Mouse (Mus musculus) myocyte (in vitro differentiated cells): ENCODE results near the gene Tmem132d. TPM values are rescaled to one million over a fixed set of nuclear protein-coding genes. Genes with fewer than 3 reads are reported as not detected.

Experiments
- H3K27me3 ChIP-seq: one replicate; pipeline ENCODE4 v1.6.1; 2011; ENCODE audit not compliant: control insufficient read depth, insufficient read depth, insufficient read length
- H3K36me3 ChIP-seq: one replicate; pipeline ENCODE4 v1.6.1; 2011; ENCODE audit not compliant: control insufficient read depth, insufficient read depth
- H3K4me2 ChIP-seq: one replicate; pipeline ENCODE4 v1.6.1; 2011; ENCODE audit warnings: low read depth, control low read depth
- H3K4me3 ChIP-seq: one replicate; pipeline ENCODE4 v1.5.1; 2011; ENCODE audit warnings: mild to moderate bottlenecking, control low read depth, moderate library complexity
- H3K79me2 ChIP-seq: one replicate; pipeline ENCODE4 v1.6.1; 2011; ENCODE audit not compliant: control insufficient read depth, insufficient read depth
- H3ac ChIP-seq: one replicate; pipeline ENCODE4 v1.6.1; 2011; ENCODE audit not compliant: control insufficient read depth, insufficient read length
- CEBPB ChIP-seq: IDR thresholded peaks from 2 replicates; pipeline ENCODE4 v1.6.1; 2011; ENCODE audit warnings: mild to moderate bottlenecking, moderate library complexity; ENCODE audit not compliant: poor library complexity, insufficient read depth, severe bottlenecking
- E2F4 ChIP-seq: IDR thresholded peaks from one replicate; pipeline ENCODE4 v1.6.1; 2011; ENCODE audit warnings: mild to moderate bottlenecking, control low read depth, moderate library complexity; ENCODE audit not compliant: insufficient read depth
- MAX ChIP-seq: IDR thresholded peaks from one replicate; pipeline ENCODE4 v1.6.1; 2011; ENCODE audit warnings: low read depth, mild to moderate bottlenecking, control low read depth
- MYOD1 ChIP-seq, 3 experiments: IDR thresholded peaks; one replicate each; pipeline ENCODE4 v1.6.1; 2011; ENCODE audit warnings: control low read depth in 2 of 3, low read depth in 2 of 3, mild to moderate bottlenecking in 2 of 3, moderate library complexity in 1 of 3; ENCODE audit not compliant: insufficient read length in 2 of 3, control insufficient read depth in 1 of 3
- MYOG ChIP-seq, 3 experiments: IDR thresholded peaks; one replicate each; pipeline ENCODE4 v1.6.1; 2011; ENCODE audit warnings: control low read depth in 2 of 3, low read depth in 2 of 3, mild to moderate bottlenecking in 2 of 3; ENCODE audit not compliant: insufficient read length in 2 of 3, control insufficient read depth in 1 of 3, insufficient read depth in 1 of 3
- POLR2A ChIP-seq: IDR thresholded peaks from one replicate; pipeline ENCODE4 v1.6.1; 2011; ENCODE audit warnings: low read depth, mild to moderate bottlenecking, control low read depth, moderate library complexity; ENCODE audit not compliant: insufficient read length
- POLR2AphosphoS2 ChIP-seq: IDR thresholded peaks from one replicate; pipeline ENCODE4 v1.6.1; 2011; ENCODE audit warnings: low read depth, control low read depth; ENCODE audit not compliant: insufficient read length
- REST ChIP-seq: IDR thresholded peaks from one replicate; pipeline ENCODE4 v1.6.1; 2011; ENCODE audit warnings: mild to moderate bottlenecking, control low read depth, moderate library complexity; ENCODE audit not compliant: insufficient read depth, insufficient read length
- SRF ChIP-seq: IDR thresholded peaks from one replicate; pipeline ENCODE4 v1.6.1; 2011; ENCODE audit warnings: low read depth; ENCODE audit not compliant: control insufficient read depth, insufficient read length
- TCF12 ChIP-seq: IDR thresholded peaks from one replicate; pipeline ENCODE4 v1.6.1; 2011; ENCODE audit warnings: mild to moderate bottlenecking, control low read depth; ENCODE audit not compliant: poor library complexity, insufficient read depth, severe bottlenecking
- TCF3 ChIP-seq: IDR thresholded peaks from one replicate; pipeline ENCODE4 v1.6.1; 2011; ENCODE audit warnings: low read depth, control low read depth; ENCODE audit not compliant: insufficient read length
- USF1 ChIP-seq: IDR thresholded peaks from one replicate; pipeline ENCODE4 v1.6.1; 2011; ENCODE audit warnings: low read depth, mild to moderate bottlenecking, control low read depth, moderate library complexity
- polyA plus RNA-seq: library from polyadenylated mRNA; unstranded; fragments of >200 nt; fragmentation: generic; extraction: Trizol; gene quantifications from one replicate; pipeline ENCODE4 v1.2.1, GENCODE M21; 2012; ENCODE audit warnings: missing spikeins

Gene Tmem132d
- polyA plus RNA-seq, 1 experiment: not detected

DNA sequence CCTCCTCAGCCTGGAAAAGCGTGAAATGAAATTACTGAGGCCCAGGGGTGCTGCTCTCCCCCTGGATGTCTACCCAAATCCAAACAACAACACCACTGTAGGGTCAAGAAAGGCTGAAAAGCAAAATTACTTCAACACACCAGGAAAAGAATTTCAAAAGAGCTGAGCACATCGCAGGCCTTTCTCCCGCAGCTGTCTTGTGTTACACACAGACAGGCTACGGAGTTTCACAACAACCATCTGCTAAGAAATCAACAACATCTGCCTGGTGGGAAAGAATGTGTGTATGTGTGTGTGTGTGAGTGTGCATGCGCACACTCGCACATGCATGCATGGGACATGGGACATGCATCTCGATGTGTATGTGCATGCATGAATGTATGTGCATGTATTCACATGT lies 100.1 kb downstream of the Tmem132d start:
- Histone ChIP-seq H3K4me3 (no peak overlapping the region), H3ac (no peak overlapping the region), H3K4me2 (no peak overlapping the region), H3K79me2 (no peaks in the 10 kb centered on the region), H3K27me3 (no peaks in the 10 kb centered on the region), H3K36me3 (no peaks in the 10 kb centered on the region)
- TF ChIP-seq POLR2AphosphoS2 (no peak), SRF (no peak), TCF12 (no peak), USF1 (no peak), E2F4 (no peak), MAX (no peak), REST (no peak), MYOD1 (IDR thresholded peaks at IDR 0.05; ENCODE audit: control insufficient read depth in 1 of 3, insufficient read length in 2 of 3, low read depth in 2 of 3) (no peak), POLR2A (no peak), CEBPB (no peak), MYOG (IDR thresholded peaks at IDR 0.05; ENCODE audit: control insufficient read depth in 1 of 3, insufficient read depth in 1 of 3, insufficient read length in 2 of 3, low read depth in 2 of 3) (no peak), TCF3 (no peak)

DNA sequence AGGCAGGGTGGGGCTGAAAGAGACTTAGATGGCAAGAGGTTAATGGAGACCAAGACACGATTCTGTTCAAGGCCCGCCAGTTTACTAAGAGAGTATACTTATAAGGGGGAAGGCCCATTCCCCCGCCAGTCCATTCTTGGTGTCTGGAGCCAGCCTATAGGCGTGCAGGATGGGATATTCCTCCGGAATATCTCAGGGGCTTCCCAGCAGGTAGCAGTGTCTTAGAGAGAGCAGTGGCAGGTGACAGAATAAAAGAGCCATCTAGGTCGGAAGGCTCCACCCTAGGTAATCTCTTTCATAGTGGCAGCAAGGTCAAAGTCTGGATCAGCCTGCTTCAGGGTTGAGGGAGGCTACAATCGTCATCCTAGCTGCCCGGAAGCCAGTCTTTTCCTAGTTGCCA lies 102.5 kb downstream of the Tmem132d start:
- no peak overlapping the region for H3ac ChIP-seq
- TF ChIP-seq TCF12 (no peak), MYOG (IDR thresholded peaks at IDR 0.05; ENCODE audit: control insufficient read depth in 1 of 3, insufficient read depth in 1 of 3, insufficient read length in 2 of 3, low read depth in 2 of 3) (no peak), REST (no peak), MYOD1 (IDR thresholded peaks at IDR 0.05; ENCODE audit: control insufficient read depth in 1 of 3, insufficient read length in 2 of 3, low read depth in 2 of 3) (no peak), USF1 (no peak), TCF3 (no peak), MAX (no peak), SRF (no peak), CEBPB (no peak), E2F4 (no peak), POLR2AphosphoS2 (no peak), POLR2A (no peak)
- H3K36me3 ChIP-seq: no peaks in the 10 kb centered on the region
- no peaks in the 10 kb centered on the region for H3K79me2 ChIP-seq
- H3K27me3 ChIP-seq: no peaks in the 10 kb centered on the region
- H3K4me2 ChIP-seq: no peak overlapping the region
- H3K4me3 ChIP-seq: no peak overlapping the region

- Histone ChIP-seq H3K4me2 (no peak overlapping the region), H3K36me3 (no peaks in the 10 kb centered on the region), H3K4me3 (no peak overlapping the region), H3K27me3 (no peaks in the 10 kb centered on the region), H3ac (no peak overlapping the region), H3K79me2 (no peaks in the 10 kb centered on the region)
- no peak for TF ChIP-seq TCF3
- TF ChIP-seq MYOG (IDR thresholded peaks at IDR 0.05; ENCODE audit: control insufficient read depth in 1 of 3, insufficient read depth in 1 of 3, insufficient read length in 2 of 3, low read depth in 2 of 3): no peak
- no peak for TF ChIP-seq TCF12
- TF ChIP-seq MAX: no peak
- no peak for TF ChIP-seq E2F4
- TF ChIP-seq SRF: no peak
- TF ChIP-seq CEBPB: no peak
- no peak for TF ChIP-seq POLR2A
- no peak for TF ChIP-seq POLR2AphosphoS2
- no peak for TF ChIP-seq USF1
- TF ChIP-seq REST: no peak
- no peak for TF ChIP-seq MYOD1 (IDR thresholded peaks at IDR 0.05; ENCODE audit: control insufficient read depth in 1 of 3, insufficient read length in 2 of 3, low read depth in 2 of 3)
Observed at GRCm38 (mm10) chr5:128302387-128302786, 130.5 kb downstream of the Tmem132d start.

DNA sequence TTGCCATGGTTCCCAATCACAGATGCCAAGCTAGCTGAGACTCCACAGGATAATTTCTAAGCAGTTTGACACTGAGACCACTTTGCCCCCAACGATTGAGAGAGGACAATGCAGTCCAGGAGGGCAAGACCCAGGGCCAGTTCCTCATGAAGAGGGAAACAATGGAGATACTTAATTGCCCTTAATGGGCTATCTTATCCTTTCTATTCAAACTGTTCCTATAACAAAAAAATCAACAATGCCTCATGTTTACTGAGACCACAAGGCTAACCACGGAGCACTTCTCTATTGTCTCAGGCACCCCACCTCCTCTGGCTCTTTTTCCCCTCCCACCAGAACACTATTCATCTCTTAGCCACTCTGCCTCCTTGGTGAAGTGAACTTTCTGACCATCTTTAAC lies 141.7 kb downstream of the Tmem132d start:
- Histone ChIP-seq H3K79me2 (no peaks in the 10 kb centered on the region), H3K4me2 (no peak overlapping the region), H3K27me3 (no peaks in the 10 kb centered on the region), H3K4me3 (no peak overlapping the region), H3ac (no peak overlapping the region), H3K36me3 (no peaks in the 10 kb centered on the region)
- TF ChIP-seq POLR2A (no peak), USF1 (no peak), SRF (no peak), POLR2AphosphoS2 (no peak), CEBPB (no peak), MYOG (IDR thresholded peaks at IDR 0.05; ENCODE audit: control insufficient read depth in 1 of 3, insufficient read depth in 1 of 3, insufficient read length in 2 of 3, low read depth in 2 of 3) (no peak), TCF12 (no peak), MAX (no peak), E2F4 (no peak)

GRCm38 (mm10) chr5:128273255-128273654 lies 159.6 kb downstream of the Tmem132d start:
- no peaks in the 10 kb centered on the region for H3K79me2 ChIP-seq
- TF ChIP-seq POLR2A: no peak
- no peak for TF ChIP-seq MAX
- no peak for TF ChIP-seq MYOG (IDR thresholded peaks at IDR 0.05; ENCODE audit: control insufficient read depth in 1 of 3, insufficient read depth in 1 of 3, insufficient read length in 2 of 3, low read depth in 2 of 3)
- TF ChIP-seq TCF12: no peak
- TF ChIP-seq TCF3: no peak
- TF ChIP-seq SRF: no peak
- no peak for TF ChIP-seq REST
- TF ChIP-seq MYOD1 (IDR thresholded peaks at IDR 0.05; ENCODE audit: control insufficient read depth in 1 of 3, insufficient read length in 2 of 3, low read depth in 2 of 3): no peak
- H3K4me3 ChIP-seq: no peak overlapping the region
- no peak overlapping the region for H3K4me2 ChIP-seq
- no peaks in the 10 kb centered on the region for H3K36me3 ChIP-seq
- no peak overlapping the region for H3ac ChIP-seq
- H3K27me3 ChIP-seq: no peaks in the 10 kb centered on the region
